Mouse (Mus musculus) E14TG2a.4 (cell line): ENCODE results near the gene Axl.

Experiments
- CTCF ChIP-seq: conservative IDR thresholded peaks from 2 replicates; pipeline ENCODE4 v1.5.1; 2014; ENCODE audit warnings: low read length
- NANOG ChIP-seq: IDR thresholded peaks from 2 replicates; pipeline ENCODE4 v1.6.1; 2014; ENCODE audit warnings: borderline replicate concordance, low read length, mixed read lengths
- POU5F1 ChIP-seq: IDR thresholded peaks from 2 replicates; pipeline ENCODE4 v1.6.1; 2014; ENCODE audit warnings: low read length, borderline replicate concordance

DNA sequence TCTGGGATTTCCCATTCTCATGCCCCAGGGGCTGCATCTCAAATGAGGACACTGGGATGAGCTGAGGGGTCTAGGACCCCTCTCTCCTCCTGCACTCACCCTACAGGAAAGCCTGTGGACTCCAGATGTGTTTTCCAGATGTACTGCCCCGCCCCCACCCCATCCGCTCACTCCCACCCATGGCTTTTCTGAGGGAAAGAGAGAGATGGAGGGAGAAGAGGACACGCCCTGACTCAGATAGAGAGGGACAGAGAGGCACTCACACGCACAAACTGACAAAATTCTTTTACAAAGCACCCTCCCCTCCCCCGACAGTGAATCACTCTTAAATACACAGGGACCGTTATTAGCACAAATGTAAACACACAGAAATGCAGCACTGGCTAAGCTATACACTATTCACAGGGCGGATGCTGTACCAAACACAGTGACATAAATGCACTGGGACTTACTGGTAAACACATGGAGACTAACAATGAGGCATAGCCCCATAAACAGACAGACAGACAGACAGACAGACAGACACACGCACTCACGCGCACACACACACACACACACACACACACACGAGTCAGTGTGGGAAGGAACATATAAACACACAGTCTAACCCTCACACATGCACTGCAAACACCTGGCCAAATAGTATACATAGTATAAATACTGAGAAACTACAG, 6.4 kb downstream of the Axl start:
- TF ChIP-seq CTCF (no peak), POU5F1 (no peak), NANOG (no peak)
